Mouse (Mus musculus) liver, adult 2 months (tissue): ENCODE results near the gene Kcnk10. TPM values are rescaled to one million over a fixed set of nuclear protein-coding genes. Genes with fewer than 3 reads are reported as not detected.

Experiments used
- DNase-seq: peaks from one replicate; pipeline ENCODE4 v3.0.0-alpha.2; 2011; ENCODE audit warnings: low read depth, low spot score; ENCODE audit errors: extremely low read depth
- H3K27ac ChIP-seq: fragments of 200-500 bp; replicated peaks from 2 replicates; pipeline ENCODE4 v1.5.1; 2012; ENCODE audit warnings: low read depth, mild to moderate bottlenecking, control low read depth, inconsistent platforms, low read length; ENCODE audit not compliant: insufficient read depth
- H3K27me3 ChIP-seq: fragments of 200-500 bp; 2 replicates; pipeline ENCODE4 v1.6.1; 2012; ENCODE audit warnings: mild to moderate bottlenecking, moderate library complexity, low read length, inconsistent platforms; ENCODE audit not compliant: control insufficient read depth, insufficient read depth
- H3K36me3 ChIP-seq: fragments of 200-500 bp; 2 replicates; pipeline ENCODE4 v1.6.1; 2012; ENCODE audit warnings: low read length, inconsistent platforms; ENCODE audit not compliant: control insufficient read depth, insufficient read depth
- H3K4me1 ChIP-seq: fragments of 200-500 bp; 2 replicates; pipeline ENCODE4 v1.6.1; 2011; ENCODE audit warnings: low read length; ENCODE audit not compliant: control insufficient read depth, insufficient read depth
- H3K4me3 ChIP-seq: fragments of 200-500 bp; 2 replicates; pipeline ENCODE4 v1.5.1; 2011; ENCODE audit warnings: low read depth, mild to moderate bottlenecking, control low read depth, low read length, moderate library complexity; ENCODE audit not compliant: insufficient read depth
- H3K79me2 ChIP-seq: fragments of 200-500 bp; 2 replicates; pipeline ENCODE4 v1.6.1; 2012; ENCODE audit warnings: inconsistent platforms, mild to moderate bottlenecking, low read length, moderate library complexity; ENCODE audit not compliant: control insufficient read depth, insufficient read depth
- H3K9ac ChIP-seq: fragments of 200-500 bp; 2 replicates; pipeline ENCODE4 v1.6.1; 2012; ENCODE audit warnings: low read depth, mild to moderate bottlenecking, control low read depth, inconsistent platforms, low read length
- CTCF ChIP-seq: fragments of 200-500 bp; IDR thresholded peaks from 2 replicates; pipeline ENCODE4 v1.5.1; 2011; ENCODE audit warnings: low read depth, low read length, control low read depth
- POLR2A ChIP-seq: fragments of 200-500 bp; IDR thresholded peaks from 2 replicates; pipeline ENCODE4 v1.6.1; 2011; ENCODE audit warnings: low read length, control low read depth; ENCODE audit not compliant: insufficient read depth; ENCODE audit errors: extremely low read depth
- WGBS: fragments of 180-500 bp; shearing (Covaris S2); methylation state at CpG from one replicate; pipeline ENCODE4 v1.1.7; 2018; 5-methylcytosine and 5-hydroxymethylcytosine counted together
- polyA plus RNA-seq: library from polyadenylated mRNA; depleted of rRNA; stranded (reverse); fragments of >200 nt; gene quantifications from 2 replicates; pipeline ENCODE4 v1.2.3, GENCODE M21; 2012
- total RNA-seq: library from RNA; depleted of rRNA; stranded (reverse); fragments of >200 nt; gene quantifications from 2 replicates; pipeline ENCODE4 v1.2.3, GENCODE M21; 2014

Gene Kcnk10
- total and polyA plus RNA-seq, 2 experiments = 0.49 to 1.1 TPM

GRCm38 (mm10) chr12:98591016-98591415, 12.9 kb upstream of the Kcnk10 start:
- 91% methylated on average over 2 of the region's 2 CpGs for WGBS
- Histone ChIP-seq H3K79me2 (no peaks in the 10 kb centered on the region), H3K9ac (no peak overlapping the region), H3K4me1 (no peaks in the 10 kb centered on the region), H3K27ac (no peak overlapping the region), H3K36me3 (no peaks in the 10 kb centered on the region), H3K4me3 (no peak overlapping the region), H3K27me3 (no peaks in the 10 kb centered on the region)
- DNase-seq = no peak
- TF ChIP-seq POLR2A = no peak
- no peak for TF ChIP-seq CTCF

GRCm38 (mm10) chr12:98588573-98588972, 10.5 kb upstream of the Kcnk10 start:
- H3K4me3 ChIP-seq = no peak overlapping the region
- no peaks in the 10 kb centered on the region for H3K27me3 ChIP-seq
- peak; percentile 7 for DNase-seq
- 65% methylated on average over 6 of the region's 6 CpGs for WGBS
- H3K9ac ChIP-seq = no peak overlapping the region
- H3K36me3 ChIP-seq = no peaks in the 10 kb centered on the region
- H3K4me1 ChIP-seq = no peaks in the 10 kb centered on the region
- no peak overlapping the region for H3K27ac ChIP-seq
- no peak for TF ChIP-seq CTCF
- no peak for TF ChIP-seq POLR2A
- H3K79me2 ChIP-seq = no peaks in the 10 kb centered on the region

GRCm38 (mm10) chr12:98585302-98585701, 7.2 kb upstream of the Kcnk10 start:
- Histone ChIP-seq H3K4me1 (no peaks in the 10 kb centered on the region), H3K79me2 (no peaks in the 10 kb centered on the region), H3K36me3 (no peaks in the 10 kb centered on the region), H3K4me3 (no peak overlapping the region), H3K9ac (no peak overlapping the region), H3K27ac (no peak overlapping the region), H3K27me3 (no peaks in the 10 kb centered on the region)
- peak; percentile 40 for DNase-seq
- peak; percentile 33; the same call in 1 of the 2 replicates for TF ChIP-seq CTCF
- TF ChIP-seq POLR2A = no peak
- WGBS = 19% methylated on average over 3 of the region's 3 CpGs

GRCm38 (mm10) chr12:98575942-98576550, 2.1 kb downstream of the Kcnk10 start:
- TF ChIP-seq CTCF = no peak
- no peak for TF ChIP-seq POLR2A
- H3K9ac ChIP-seq = no peak overlapping the region
- peaks cover 3% of the 10 kb centered on the region; the same call in 1 of the 2 replicates for H3K4me1 ChIP-seq
- peaks cover 21% of the 10 kb centered on the region for H3K27me3 ChIP-seq
- 58% methylated on average over 8 of the region's 8 CpGs for WGBS
- no peak for DNase-seq
- no peak overlapping the region for H3K4me3 ChIP-seq
- no peak overlapping the region for H3K27ac ChIP-seq
- H3K79me2 ChIP-seq = no peaks in the 10 kb centered on the region
- H3K36me3 ChIP-seq = no peaks in the 10 kb centered on the region

GRCm38 (mm10) chr12:98575195-98575887, 2.8 kb downstream of the Kcnk10 start:
- no peak for TF ChIP-seq CTCF
- no peak for TF ChIP-seq POLR2A
- H3K4me3 ChIP-seq = no peak overlapping the region
- no peak overlapping the region for H3K27ac ChIP-seq
- peaks cover 3% of the 10 kb centered on the region; the same call in 1 of the 2 replicates for H3K4me1 ChIP-seq
- WGBS = 10% methylated on average over 17 of the region's 17 CpGs
- H3K9ac ChIP-seq = no peak overlapping the region
- no peak for DNase-seq
- no peaks in the 10 kb centered on the region for H3K79me2 ChIP-seq
- no peaks in the 10 kb centered on the region for H3K36me3 ChIP-seq
- peaks cover 21% of the 10 kb centered on the region for H3K27me3 ChIP-seq
